Mouse (Mus musculus) small intestine, adult 2 months (tissue): ENCODE measurements at regions not wholly inside any gene's neighbourhood (a gene's known extent, or its start where the extent isn't known, plus 50 kb on each side); places are given as distances from the start of the nearest gene placed in this dataset.

Experiments
- CTCF ChIP-seq: fragments of 200-500 bp; IDR thresholded peaks from 2 replicates; pipeline ENCODE4 v1.5.1; 2012; ENCODE audit warnings: low read depth, mild to moderate bottlenecking, control low read depth, inconsistent platforms, low read length, moderate library complexity, mixed read lengths; ENCODE audit not compliant: insufficient replicate concordance, insufficient read length; ENCODE audit errors: extremely low read depth
- POLR2A ChIP-seq: fragments of 200-500 bp; IDR thresholded peaks from 2 replicates; pipeline ENCODE4 v1.6.1; 2012; ENCODE audit warnings: low read depth, mild to moderate bottlenecking, control low read depth, inconsistent platforms, low read length, moderate library complexity

GRCm38 (mm10) chr5:45292383-45292782, 157.7 kb downstream of the Qdpr start:
- TF ChIP-seq CTCF: no peak
- TF ChIP-seq POLR2A: no peak
